14 mouse cellular contexts compared by ENCODE assay signal in genomic region chr15:25429007-25429406, GRCm38 (mm10). TPM values are rescaled to one million over a fixed set of nuclear protein-coding genes. Genes with fewer than 3 reads are reported as not detected.
DNase-seq lines count a peak whose midpoint lies in the region; ATAC-seq and TF ChIP-seq lines count a peak whose summit lies in the region.
"Had no signal": no experiment of that assay in that cellular context is flagged by ENCODE, and none has a peak within 500 bp of the region (broad histone marks: within the 10 kb centered on the region; RNA-seq: fewer than 3 reads in every experiment).

No protein-coding gene starts in this region.

- no peak overlapping the region for H3K9ac ChIP-seq in forebrain, embryonic 13.5 days
- no peak overlapping the region for H3K9ac ChIP-seq in forebrain, embryonic 11.5 days (ENCODE audit: low read length)
- H3K9ac ChIP-seq in hindbrain, embryonic 13.5 days: no peak overlapping the region
- no peak overlapping the region for H3K9ac ChIP-seq in hindbrain, embryonic 16.5 days (ENCODE audit: low read depth, low read length)
- H3K9ac ChIP-seq in midbrain, embryonic 15.5 days: no peak overlapping the region
- no peak overlapping the region for H3K9ac ChIP-seq in stomach, postnatal 0 days (ENCODE audit: low read length)
- H3K9ac ChIP-seq: heart, embryonic 13.5 days; limb, embryonic 13.5 days had no signal

- TF ChIP-seq CTCF in stomach, postnatal 0 days (IDR thresholded peaks at IDR 0.05; ENCODE audit: low read depth): no peak

- no peak for DNase-seq in forebrain, embryonic 11.5 days (ENCODE audit: low spot score)
- DNase-seq in midbrain, embryonic 10.5 days (ENCODE audit: low spot score): no peak
- no peak for DNase-seq in stomach, postnatal 0 days (ENCODE audit: low spot score)
- DNase-seq: adrenal gland, postnatal 10 days; cerebellum, adult 11 months had no signal

- H3K27ac ChIP-seq in forebrain, embryonic 13.5 days: no peak overlapping the region
- H3K27ac ChIP-seq in forebrain, embryonic 11.5 days (ENCODE audit: low read depth, low read length): no peak overlapping the region
- H3K27ac ChIP-seq in hindbrain, embryonic 13.5 days: no peak overlapping the region
- H3K27ac ChIP-seq in hindbrain, embryonic 16.5 days (ENCODE audit: low read depth, low read length): no peak overlapping the region
- no peak overlapping the region for H3K27ac ChIP-seq in midbrain, embryonic 15.5 days
- no peak overlapping the region for H3K27ac ChIP-seq in midbrain, embryonic 10.5 days (replicated peaks)
- H3K27ac ChIP-seq in stomach, postnatal 0 days (replicated peaks): no peak overlapping the region
- H3K27ac ChIP-seq: heart, embryonic 13.5 days; limb, embryonic 13.5 days had no signal

- no peaks in the 10 kb centered on the region for H3K36me3 ChIP-seq in forebrain, embryonic 13.5 days (ENCODE audit: poor library complexity, severe bottlenecking)
- no peaks in the 10 kb centered on the region for H3K36me3 ChIP-seq in forebrain, embryonic 11.5 days (ENCODE audit: control insufficient read depth, insufficient read depth, low read length)
- peaks cover 3% of the 10 kb centered on the region; the same call in 1 of the 2 replicates for H3K36me3 ChIP-seq in hindbrain, embryonic 13.5 days
- H3K36me3 ChIP-seq in hindbrain, embryonic 16.5 days (ENCODE audit: control insufficient read depth, insufficient read depth, low read length): no peaks in the 10 kb centered on the region
- no peaks in the 10 kb centered on the region for H3K36me3 ChIP-seq in midbrain, embryonic 15.5 days (replicated peaks)
- H3K36me3 ChIP-seq in midbrain, embryonic 10.5 days: no peaks in the 10 kb centered on the region
- no peaks in the 10 kb centered on the region for H3K36me3 ChIP-seq in stomach, postnatal 0 days (ENCODE audit: control insufficient read depth, insufficient read depth, low read length)
- H3K36me3 ChIP-seq: heart, embryonic 13.5 days; limb, embryonic 13.5 days had no signal

- H3K4me2 ChIP-seq in forebrain, embryonic 13.5 days: no peak overlapping the region
- no peak overlapping the region for H3K4me2 ChIP-seq in forebrain, embryonic 11.5 days (ENCODE audit: low read depth, low read length, severe bottlenecking)
- no peak overlapping the region for H3K4me2 ChIP-seq in hindbrain, embryonic 13.5 days
- H3K4me2 ChIP-seq in hindbrain, embryonic 16.5 days (ENCODE audit: low read length): no peak overlapping the region
- H3K4me2 ChIP-seq in midbrain, embryonic 15.5 days: no peak overlapping the region
- no peak overlapping the region for H3K4me2 ChIP-seq in stomach, postnatal 0 days (replicated peaks; ENCODE audit: low read depth)
- H3K4me2 ChIP-seq: heart, embryonic 13.5 days; limb, embryonic 13.5 days; liver, embryonic 11.5 days had no signal

- no peaks in the 10 kb centered on the region for H3K9me3 ChIP-seq in forebrain, embryonic 13.5 days (replicated peaks)
- H3K9me3 ChIP-seq in forebrain, embryonic 11.5 days (ENCODE audit: control insufficient read depth, low read length): no peaks in the 10 kb centered on the region
- no peaks in the 10 kb centered on the region for H3K9me3 ChIP-seq in hindbrain, embryonic 13.5 days
- no peaks in the 10 kb centered on the region for H3K9me3 ChIP-seq in hindbrain, embryonic 16.5 days (ENCODE audit: control insufficient read depth, low read length)
- H3K9me3 ChIP-seq in midbrain, embryonic 15.5 days: no peaks in the 10 kb centered on the region
- no peaks in the 10 kb centered on the region for H3K9me3 ChIP-seq in midbrain, embryonic 10.5 days (replicated peaks)
- no peaks in the 10 kb centered on the region for H3K9me3 ChIP-seq in stomach, postnatal 0 days (ENCODE audit: control insufficient read depth, low read length)
- H3K9me3 ChIP-seq: heart, embryonic 13.5 days; limb, embryonic 13.5 days had no signal

- ATAC-seq in forebrain, embryonic 13.5 days: peak; percentile 16; the same call in 1 of the 2 replicates
- ATAC-seq in forebrain, embryonic 11.5 days (replicated peaks; ENCODE audit: low FRiP score): no peak
- ATAC-seq in hindbrain, embryonic 13.5 days (ENCODE audit: low FRiP score): peak; percentile 36; the same call in 1 of the 2 replicates
- ATAC-seq in hindbrain, embryonic 16.5 days: no peak
- peak; percentile 58; the same call in 1 of the 2 replicates for ATAC-seq in midbrain, embryonic 15.5 days (replicated peaks)
- peak; percentile 56; the same call in 1 of the 2 replicates for ATAC-seq in stomach, postnatal 0 days (ENCODE audit: low FRiP score, low TSS enrichment)

- H3K4me3 ChIP-seq in forebrain, embryonic 13.5 days: no peak overlapping the region
- H3K4me3 ChIP-seq in forebrain, embryonic 11.5 days (ENCODE audit: low read depth, low read length): no peak overlapping the region
- no peak overlapping the region for H3K4me3 ChIP-seq in hindbrain, embryonic 13.5 days
- no peak overlapping the region for H3K4me3 ChIP-seq in hindbrain, embryonic 16.5 days (ENCODE audit: low read length)
- H3K4me3 ChIP-seq in midbrain, embryonic 15.5 days: no peak overlapping the region
- no peak overlapping the region for H3K4me3 ChIP-seq in midbrain, embryonic 10.5 days
- H3K4me3 ChIP-seq in stomach, postnatal 0 days (ENCODE audit: low read depth, low read length): no peak overlapping the region
- H3K4me3 ChIP-seq: erythroblast, embryonic 14.5 days; heart, embryonic 13.5 days; limb, embryonic 13.5 days had no signal

- H3K27me3 ChIP-seq in forebrain, embryonic 13.5 days: no peaks in the 10 kb centered on the region
- H3K27me3 ChIP-seq in forebrain, embryonic 11.5 days (ENCODE audit: control insufficient read depth, insufficient read depth, low read length): no peaks in the 10 kb centered on the region
- H3K27me3 ChIP-seq in hindbrain, embryonic 13.5 days: no peaks in the 10 kb centered on the region
- no peaks in the 10 kb centered on the region for H3K27me3 ChIP-seq in hindbrain, embryonic 16.5 days (replicated peaks; ENCODE audit: control insufficient read depth, insufficient read depth, low read length)
- no peaks in the 10 kb centered on the region for H3K27me3 ChIP-seq in midbrain, embryonic 15.5 days (replicated peaks)
- H3K27me3 ChIP-seq in midbrain, embryonic 10.5 days (ENCODE audit: low read depth, poor library complexity, severe bottlenecking): no peaks in the 10 kb centered on the region
- H3K27me3 ChIP-seq in stomach, postnatal 0 days (ENCODE audit: control insufficient read depth, insufficient read depth, low read length): no peaks in the 10 kb centered on the region
- H3K27me3 ChIP-seq: heart, embryonic 13.5 days; limb, embryonic 13.5 days; Patski had no signal

- 67% methylated on average over 7 of the region's 7 CpGs for WGBS in forebrain, embryonic 13.5 days
- WGBS in forebrain, embryonic 11.5 days: 63% methylated on average over 7 of the region's 7 CpGs
- 68% methylated on average over 7 of the region's 7 CpGs for WGBS in hindbrain, embryonic 13.5 days
- 65% methylated on average over 7 of the region's 7 CpGs for WGBS in hindbrain, embryonic 16.5 days
- WGBS in midbrain, embryonic 15.5 days: 67% methylated on average over 7 of the region's 7 CpGs
- WGBS in midbrain, embryonic 10.5 days: 68% methylated on average over 7 of the region's 7 CpGs
- 70% methylated on average over 7 of the region's 7 CpGs for WGBS in stomach, postnatal 0 days

- no peaks in the 10 kb centered on the region for H3K4me1 ChIP-seq in forebrain, embryonic 13.5 days
- H3K4me1 ChIP-seq in forebrain, embryonic 11.5 days (replicated peaks; ENCODE audit: control insufficient read depth, insufficient read depth, low read length): no peaks in the 10 kb centered on the region
- H3K4me1 ChIP-seq in hindbrain, embryonic 13.5 days (replicated peaks): no peaks in the 10 kb centered on the region
- no peaks in the 10 kb centered on the region for H3K4me1 ChIP-seq in hindbrain, embryonic 16.5 days (ENCODE audit: control insufficient read depth, insufficient read depth, low read depth, low read length)
- no peaks in the 10 kb centered on the region for H3K4me1 ChIP-seq in midbrain, embryonic 15.5 days
- H3K4me1 ChIP-seq in midbrain, embryonic 10.5 days: peaks cover 4% of the 10 kb centered on the region; the same call in 1 of the 2 replicates
- no peaks in the 10 kb centered on the region for H3K4me1 ChIP-seq in stomach, postnatal 0 days (replicated peaks; ENCODE audit: control insufficient read depth, insufficient read depth)
- H3K4me1 ChIP-seq: limb, embryonic 13.5 days had no signal

- no peak for TF ChIP-seq EP300 in stomach, postnatal 0 days (optimal IDR thresholded peaks at IDR 0.05)

RNA-seq across cellular contexts. Expression of gene Basp1, which starts 15.4 kb away (rescaled TPM):
- polyA plus RNA-seq in forebrain, embryonic 13.5 days (2015; fragmentation: Nextera tagmentation; extraction: Ambion mirVana): 154 and 164 TPM in 2 replicates
- 139 and 181 TPM in 2 replicates for polyA plus RNA-seq in forebrain, embryonic 11.5 days (2014; fragmentation: Nextera tagmentation; extraction: Ambion mirVana)
- 202 and 215 TPM in 2 replicates for polyA plus RNA-seq in hindbrain, embryonic 13.5 days (2015; fragmentation: Nextera tagmentation; extraction: Ambion mirVana)
- 148 and 150 TPM in 2 replicates for polyA plus RNA-seq in hindbrain, embryonic 16.5 days (2015; fragmentation: Nextera tagmentation; extraction: Ambion mirVana)
- 375 and 400 TPM in 2 replicates for polyA plus RNA-seq in midbrain, embryonic 15.5 days (2015; fragmentation: Nextera tagmentation; extraction: Ambion mirVana)
- polyA plus RNA-seq in midbrain, embryonic 10.5 days (2016; fragmentation: Nextera tagmentation; extraction: Ambion mirVana): 37.6 and 53.3 TPM in 2 replicates
- polyA plus RNA-seq in stomach, postnatal 0 days (2015; fragmentation: Nextera tagmentation; extraction: Ambion mirVana): 19.6 and 20.7 TPM in 2 replicates

Comparison
In these comparisons a context has a peak if more than half of its experiments do, and no peak if none do; other contexts are left out.
1. ATAC-seq: peak in forebrain, embryonic 13.5 days (single experiment), hindbrain, embryonic 13.5 days (single experiment), midbrain, embryonic 15.5 days (single experiment) and stomach, postnatal 0 days (single experiment); none in forebrain, embryonic 11.5 days (single experiment) and hindbrain, embryonic 16.5 days (single experiment).